Mouse (Mus musculus) naive thymus-derived CD4-positive, alpha-beta T cell, adult 2 months (primary cell): ENCODE data around the gene Ssx9.
"Not testable (repeated sequence)": the region's sequence is repeated elsewhere in the genome, so short reads cannot be mapped to it uniquely, and the experiment has no call there.

ENCODE experiments used
- DNase-seq: peaks from one replicate; pipeline ENCODE4 v3.0.0-alpha.2; 2011; ENCODE audit warnings: low read depth

Gene Ssx9

DNA sequence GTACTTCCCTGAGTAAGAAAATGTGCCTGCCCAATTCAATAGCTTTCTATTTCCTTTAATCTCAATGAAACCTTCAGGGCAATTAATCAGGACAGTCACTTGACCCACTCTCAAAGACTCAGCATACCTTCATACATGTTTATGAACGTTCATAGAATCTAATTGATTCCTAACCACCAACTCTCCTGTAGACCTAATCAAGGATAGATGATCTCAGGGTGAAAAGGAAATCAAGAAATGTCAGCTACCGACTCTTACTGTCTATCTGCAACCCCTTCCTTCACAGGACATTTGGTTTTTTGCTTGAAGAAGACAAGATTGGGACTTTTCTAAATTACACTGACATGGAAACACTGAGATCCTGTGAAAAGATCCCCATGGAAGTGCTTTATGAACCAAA lies at the start of gene Ssx9:
Gene Ssx9 (plus strand): TSS at position 301 of the 400 bp plus-strand sequence.
- not testable (repeated sequence) for DNase-seq

DNA sequence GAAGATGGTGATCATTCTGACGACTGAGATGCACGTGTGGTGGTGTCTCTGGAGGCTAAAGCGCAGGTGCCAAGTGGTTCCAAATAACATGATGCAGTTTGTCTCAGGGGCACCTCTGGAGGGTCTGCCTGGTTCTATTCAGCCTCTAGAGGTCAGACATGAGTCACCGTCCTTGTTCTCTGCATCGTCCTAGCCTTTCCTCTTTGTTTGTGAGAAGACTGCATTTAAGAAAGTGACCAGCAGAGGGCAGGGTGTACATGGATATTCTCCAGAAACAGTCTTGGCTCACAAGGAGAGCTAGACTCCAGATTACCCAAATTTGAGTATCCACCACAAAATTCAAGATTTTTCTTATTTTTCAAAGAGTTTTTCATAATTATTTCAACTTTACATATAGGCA lies 15.3 kb upstream of the Ssx9 start:
- DNase-seq: no peak

DNA sequence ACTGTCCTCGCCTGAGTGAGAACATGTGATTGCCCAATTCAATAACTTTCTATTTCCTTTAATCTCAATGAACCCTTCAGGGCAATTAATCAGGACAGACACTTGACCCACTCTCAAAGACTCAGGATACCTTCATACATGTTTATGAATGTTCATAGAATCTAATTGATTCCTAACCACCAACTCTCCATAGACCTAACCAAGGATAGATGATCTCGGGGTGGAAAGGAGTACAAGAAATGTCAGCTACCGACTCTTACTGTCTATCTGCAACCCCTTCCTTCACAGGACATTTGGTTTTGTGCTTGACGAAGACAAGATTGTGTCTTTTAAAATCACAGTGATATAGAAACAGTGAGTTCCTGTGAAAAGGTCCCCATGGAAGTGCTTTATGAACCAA lies 55.2 kb downstream of the Ssx9 start, which contains the start of gene Ssxb5:
Gene Ssxb5 (plus strand): TSS at position 301 of the 400 bp plus-strand sequence.
- not testable (repeated sequence) for DNase-seq
